Mouse (Mus musculus) myocyte (in vitro differentiated cells): ENCODE measurements at regions not wholly inside any gene's neighbourhood (a gene's known extent, or its start where the extent isn't known, plus 50 kb on each side); places are given as distances from the start of the nearest gene placed in this dataset.

Source experiments
- H3K27me3 ChIP-seq: one replicate; pipeline ENCODE4 v1.6.1; 2011; ENCODE audit not compliant: control insufficient read depth, insufficient read depth, insufficient read length
- H3K36me3 ChIP-seq: one replicate; pipeline ENCODE4 v1.6.1; 2011; ENCODE audit not compliant: control insufficient read depth, insufficient read depth
- H3K4me2 ChIP-seq: one replicate; pipeline ENCODE4 v1.6.1; 2011; ENCODE audit warnings: low read depth, control low read depth
- H3K4me3 ChIP-seq: one replicate; pipeline ENCODE4 v1.5.1; 2011; ENCODE audit warnings: mild to moderate bottlenecking, control low read depth, moderate library complexity
- H3K79me2 ChIP-seq: one replicate; pipeline ENCODE4 v1.6.1; 2011; ENCODE audit not compliant: control insufficient read depth, insufficient read depth
- H3ac ChIP-seq: one replicate; pipeline ENCODE4 v1.6.1; 2011; ENCODE audit not compliant: control insufficient read depth, insufficient read length
- CEBPB ChIP-seq: IDR thresholded peaks from 2 replicates; pipeline ENCODE4 v1.6.1; 2011; ENCODE audit warnings: mild to moderate bottlenecking, moderate library complexity; ENCODE audit not compliant: poor library complexity, insufficient read depth, severe bottlenecking
- E2F4 ChIP-seq: IDR thresholded peaks from one replicate; pipeline ENCODE4 v1.6.1; 2011; ENCODE audit warnings: mild to moderate bottlenecking, control low read depth, moderate library complexity; ENCODE audit not compliant: insufficient read depth
- MAX ChIP-seq: IDR thresholded peaks from one replicate; pipeline ENCODE4 v1.6.1; 2011; ENCODE audit warnings: low read depth, mild to moderate bottlenecking, control low read depth
- MYOD1 ChIP-seq, 3 experiments: IDR thresholded peaks; one replicate each; pipeline ENCODE4 v1.6.1; 2011; ENCODE audit warnings: control low read depth in 2 of 3, low read depth in 2 of 3, mild to moderate bottlenecking in 2 of 3, moderate library complexity in 1 of 3; ENCODE audit not compliant: insufficient read length in 2 of 3, control insufficient read depth in 1 of 3
- MYOG ChIP-seq, 3 experiments: IDR thresholded peaks; one replicate each; pipeline ENCODE4 v1.6.1; 2011; ENCODE audit warnings: control low read depth in 2 of 3, low read depth in 2 of 3, mild to moderate bottlenecking in 2 of 3; ENCODE audit not compliant: insufficient read length in 2 of 3, control insufficient read depth in 1 of 3, insufficient read depth in 1 of 3
- POLR2A ChIP-seq: IDR thresholded peaks from one replicate; pipeline ENCODE4 v1.6.1; 2011; ENCODE audit warnings: low read depth, mild to moderate bottlenecking, control low read depth, moderate library complexity; ENCODE audit not compliant: insufficient read length
- POLR2AphosphoS2 ChIP-seq: IDR thresholded peaks from one replicate; pipeline ENCODE4 v1.6.1; 2011; ENCODE audit warnings: low read depth, control low read depth; ENCODE audit not compliant: insufficient read length
- REST ChIP-seq: IDR thresholded peaks from one replicate; pipeline ENCODE4 v1.6.1; 2011; ENCODE audit warnings: mild to moderate bottlenecking, control low read depth, moderate library complexity; ENCODE audit not compliant: insufficient read depth, insufficient read length
- SRF ChIP-seq: IDR thresholded peaks from one replicate; pipeline ENCODE4 v1.6.1; 2011; ENCODE audit warnings: low read depth; ENCODE audit not compliant: control insufficient read depth, insufficient read length
- TCF12 ChIP-seq: IDR thresholded peaks from one replicate; pipeline ENCODE4 v1.6.1; 2011; ENCODE audit warnings: mild to moderate bottlenecking, control low read depth; ENCODE audit not compliant: poor library complexity, insufficient read depth, severe bottlenecking
- TCF3 ChIP-seq: IDR thresholded peaks from one replicate; pipeline ENCODE4 v1.6.1; 2011; ENCODE audit warnings: low read depth, control low read depth; ENCODE audit not compliant: insufficient read length
- USF1 ChIP-seq: IDR thresholded peaks from one replicate; pipeline ENCODE4 v1.6.1; 2011; ENCODE audit warnings: low read depth, mild to moderate bottlenecking, control low read depth, moderate library complexity

DNA sequence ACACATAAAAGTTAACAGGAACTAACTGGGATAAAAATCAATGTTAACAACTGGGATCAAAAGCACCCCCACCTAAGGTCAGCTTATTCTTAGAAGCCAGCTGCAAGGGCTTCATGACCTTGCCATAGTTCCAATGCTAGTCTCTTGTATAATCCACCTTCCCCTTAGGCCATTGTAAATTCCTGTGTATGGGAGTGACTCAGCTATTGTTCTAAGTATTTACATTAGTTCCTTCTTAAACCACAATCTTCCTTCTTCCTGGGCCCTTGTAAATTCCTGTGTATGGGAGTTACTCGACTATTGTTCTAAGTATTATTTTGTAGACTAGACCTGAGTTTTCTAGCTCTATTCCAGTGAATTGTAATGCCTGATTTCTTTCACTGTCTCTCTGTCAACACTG is 173.6 kb upstream of the Sema3d start:
- Histone ChIP-seq H3K79me2 (no peaks in the 10 kb centered on the region), H3K4me2 (no peak overlapping the region), H3K27me3 (no peaks in the 10 kb centered on the region), H3K4me3 (no peak overlapping the region), H3ac (no peak overlapping the region), H3K36me3 (no peaks in the 10 kb centered on the region)
- no peak for TF ChIP-seq USF1
- no peak for TF ChIP-seq REST
- no peak for TF ChIP-seq POLR2AphosphoS2
- no peak for TF ChIP-seq SRF
- TF ChIP-seq E2F4, result no peak
- TF ChIP-seq MYOD1 (IDR thresholded peaks at IDR 0.05; ENCODE audit: control insufficient read depth in 1 of 3, insufficient read length in 2 of 3, low read depth in 2 of 3), result no peak
- no peak for TF ChIP-seq TCF12
- TF ChIP-seq POLR2A, result no peak
- TF ChIP-seq MYOG (IDR thresholded peaks at IDR 0.05; ENCODE audit: control insufficient read depth in 1 of 3, insufficient read depth in 1 of 3, insufficient read length in 2 of 3, low read depth in 2 of 3), result no peak
- TF ChIP-seq TCF3, result no peak
- TF ChIP-seq CEBPB, result no peak
- TF ChIP-seq MAX, result no peak

GRCm38 (mm10) chr5:12213448-12213847 is 169.7 kb upstream of the Sema3d start:
- no peaks in the 10 kb centered on the region for H3K79me2 ChIP-seq
- no peaks in the 10 kb centered on the region for H3K27me3 ChIP-seq
- no peak overlapping the region for H3K4me3 ChIP-seq
- H3ac ChIP-seq, result no peak overlapping the region
- no peaks in the 10 kb centered on the region for H3K36me3 ChIP-seq
- no peak overlapping the region for H3K4me2 ChIP-seq
- TF ChIP-seq SRF, result no peak
- no peak for TF ChIP-seq USF1
- no peak for TF ChIP-seq MYOG (IDR thresholded peaks at IDR 0.05; ENCODE audit: control insufficient read depth in 1 of 3, insufficient read depth in 1 of 3, insufficient read length in 2 of 3, low read depth in 2 of 3)
- no peak for TF ChIP-seq CEBPB
- no peak for TF ChIP-seq POLR2AphosphoS2
- TF ChIP-seq MYOD1 (IDR thresholded peaks at IDR 0.05; ENCODE audit: control insufficient read depth in 1 of 3, insufficient read length in 2 of 3, low read depth in 2 of 3), result no peak
- no peak for TF ChIP-seq MAX
- no peak for TF ChIP-seq POLR2A
- no peak for TF ChIP-seq TCF3

- no peak for TF ChIP-seq CEBPB
- no peak for TF ChIP-seq SRF
- TF ChIP-seq POLR2AphosphoS2, result no peak
- TF ChIP-seq USF1, result no peak
- TF ChIP-seq POLR2A, result no peak
- TF ChIP-seq E2F4, result no peak
- no peak for TF ChIP-seq REST
- no peak for TF ChIP-seq TCF12
- no peak for TF ChIP-seq TCF3
- H3K79me2 ChIP-seq, result no peaks in the 10 kb centered on the region
Observed at GRCm38 (mm10) chr5:12219424-12220107, 163.6 kb upstream of the Sema3d start.

GRCm38 (mm10) chr5:12222622-12223021 is 160.6 kb upstream of the Sema3d start:
- TF ChIP-seq USF1, result no peak
- TF ChIP-seq TCF3, result no peak
- TF ChIP-seq REST, result no peak
- no peak for TF ChIP-seq POLR2A
- no peak overlapping the region for H3K4me2 ChIP-seq
- H3K36me3 ChIP-seq, result no peaks in the 10 kb centered on the region
- H3K4me3 ChIP-seq, result no peak overlapping the region
- no peaks in the 10 kb centered on the region for H3K27me3 ChIP-seq
- H3K79me2 ChIP-seq, result no peaks in the 10 kb centered on the region
- no peak overlapping the region for H3ac ChIP-seq

More at GRCm38 (mm10) chr5:12219424-12220107, 163.6 kb upstream of the Sema3d start:
- Histone ChIP-seq H3K36me3 (no peaks in the 10 kb centered on the region), H3K4me3 (no peak overlapping the region), H3K27me3 (no peaks in the 10 kb centered on the region), H3ac (no peak overlapping the region), H3K4me2 (no peak overlapping the region)

DNA sequence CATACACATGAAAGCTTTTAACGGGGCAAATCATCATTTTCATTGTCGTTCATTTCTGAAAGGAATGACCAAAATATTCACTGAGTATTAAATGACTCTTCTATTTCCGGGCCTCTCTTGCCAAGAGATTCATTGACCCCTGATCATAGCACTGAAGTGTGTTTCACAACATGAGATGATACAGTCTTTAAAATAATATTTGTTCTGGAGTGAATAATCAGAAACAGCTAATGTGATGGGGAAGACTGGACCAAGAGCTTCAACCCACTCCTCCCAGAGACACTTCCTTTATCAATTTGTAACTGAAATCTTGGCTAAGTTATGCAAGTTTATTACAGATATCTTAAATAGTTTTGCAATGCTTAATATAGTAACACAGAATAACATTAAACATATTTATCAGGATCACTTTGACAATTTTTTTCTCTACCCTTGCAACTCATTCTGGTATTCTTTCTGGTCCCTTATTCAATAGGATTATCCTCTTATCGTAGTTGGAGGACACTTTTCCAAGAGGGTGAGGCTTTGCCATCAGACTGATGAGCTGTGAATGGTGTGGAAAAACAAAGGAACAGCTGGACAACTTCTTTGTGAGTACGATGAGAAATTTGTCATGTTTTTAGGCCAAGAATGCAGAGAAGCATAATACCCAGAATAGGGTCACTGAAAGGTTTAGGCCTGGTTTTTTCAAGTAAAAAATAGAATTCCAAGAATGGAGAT is 149.6 kb upstream of the Sema3d start:
- Histone ChIP-seq H3K79me2 (no peaks in the 10 kb centered on the region), H3ac (no peak overlapping the region), H3K27me3 (no peaks in the 10 kb centered on the region), H3K4me2 (no peak overlapping the region), H3K36me3 (no peaks in the 10 kb centered on the region), H3K4me3 (no peak overlapping the region)
- no peak for TF ChIP-seq MYOD1 (IDR thresholded peaks at IDR 0.05; ENCODE audit: control insufficient read depth in 1 of 3, insufficient read length in 2 of 3, low read depth in 2 of 3)
- TF ChIP-seq E2F4, result no peak
- no peak for TF ChIP-seq USF1
- TF ChIP-seq MYOG (IDR thresholded peaks at IDR 0.05; ENCODE audit: control insufficient read depth in 1 of 3, insufficient read depth in 1 of 3, insufficient read length in 2 of 3, low read depth in 2 of 3), result no peak
- no peak for TF ChIP-seq TCF12
- no peak for TF ChIP-seq SRF
- no peak for TF ChIP-seq POLR2A
- TF ChIP-seq CEBPB, result no peak
- no peak for TF ChIP-seq MAX
- TF ChIP-seq REST, result no peak
- no peak for TF ChIP-seq TCF3
- TF ChIP-seq POLR2AphosphoS2, result no peak
